Mouse (Mus musculus) limb, embryonic 11.5 days (tissue): ENCODE measurements at regions not wholly inside any gene's neighbourhood (a gene's known extent, or its start where the extent isn't known, plus 50 kb on each side); places are given as distances from the start of the nearest gene placed in this dataset.

Experiments used
- ATAC-seq: fragments of 200-750 bp; cut with Nextera tagmentation; 2 replicates; pipeline ENCODE4 v1.8.0; 2017; ENCODE audit warnings: low read depth; ENCODE audit not compliant: insufficient number of reproducible peaks, low FRiP score, low TSS enrichment
- DNase-seq: peaks from one replicate; pipeline ENCODE4 v3.0.0-alpha.2; 2015; ENCODE audit warnings: low spot score
- H3K27ac ChIP-seq: fragments of 300-500 bp; sonication (generic); replicated peaks from 2 replicates; pipeline ENCODE4 v1.5.1; 2014; ENCODE audit warnings: low read depth, mild to moderate bottlenecking, low read length
- H3K27me3 ChIP-seq: fragments of 300-500 bp; sonication (generic); 2 replicates; pipeline ENCODE4 v1.6.1; 2014; ENCODE audit warnings: mild to moderate bottlenecking, low read length, mixed read lengths; ENCODE audit not compliant: control insufficient read depth, insufficient read depth
- H3K36me3 ChIP-seq: fragments of 300-500 bp; sonication (generic); 2 replicates; pipeline ENCODE4 v1.6.1; 2014; ENCODE audit warnings: mild to moderate bottlenecking, low read length, moderate library complexity, mixed read lengths; ENCODE audit not compliant: control insufficient read depth, insufficient read depth
- H3K4me1 ChIP-seq: fragments of 300-500 bp; sonication (generic); 2 replicates; pipeline ENCODE4 v1.6.1; 2014; ENCODE audit warnings: low read length, mixed read lengths; ENCODE audit not compliant: control insufficient read depth, insufficient read depth
- H3K4me2 ChIP-seq: fragments of 300-500 bp; sonication (generic); 2 replicates; pipeline ENCODE4 v1.6.1; 2014; ENCODE audit warnings: low read depth, mild to moderate bottlenecking, moderate library complexity; ENCODE audit not compliant: severe bottlenecking
- H3K4me3 ChIP-seq: fragments of 300-500 bp; sonication (generic); 2 replicates; pipeline ENCODE4 v1.5.1; 2014; ENCODE audit warnings: low read depth, low read length
- H3K9ac ChIP-seq: fragments of 300-500 bp; sonication (generic); 2 replicates; pipeline ENCODE4 v1.6.1; 2014; ENCODE audit warnings: mild to moderate bottlenecking, low read length
- H3K9me3 ChIP-seq: fragments of 300-500 bp; sonication (generic); 2 replicates; pipeline ENCODE4 v1.6.1; 2016; ENCODE audit warnings: low read length; ENCODE audit not compliant: control insufficient read depth
- WGBS: fragments of 180-500 bp; shearing (Covaris S2); extraction: QIAGEN DNeasy Blood & Tissue Kit; methylation state at CpG from one replicate; pipeline ENCODE4 v1.1.7; 2014; 5-methylcytosine and 5-hydroxymethylcytosine counted together

DNA sequence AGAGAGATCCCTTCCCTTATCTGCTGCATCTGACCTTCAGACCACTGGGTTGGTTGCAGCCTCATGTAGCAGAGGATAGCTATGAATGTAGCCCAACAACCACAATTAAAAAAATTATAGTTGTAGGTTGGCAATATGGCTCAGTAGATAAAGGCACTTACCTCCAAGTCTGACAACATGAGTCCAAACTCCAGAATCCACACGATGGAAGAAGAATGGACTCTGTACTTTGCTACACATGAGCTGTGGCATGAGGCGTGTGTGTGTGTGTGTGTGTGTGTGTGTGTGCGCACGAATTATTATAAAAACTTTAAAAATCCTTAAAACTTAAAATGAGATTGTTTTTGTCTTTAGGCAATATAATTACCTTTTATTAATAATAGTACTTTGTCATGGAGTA is 163.2 kb upstream of the Pik3r1 start:
- 93% methylated on average over 4 of the region's 4 CpGs for WGBS
- DNase-seq, result no peak
- Histone ChIP-seq H3K4me2 (no peak overlapping the region), H3K9me3 (no peaks in the 10 kb centered on the region), H3K4me3 (no peak overlapping the region), H3K27me3 (no peaks in the 10 kb centered on the region), H3K9ac (no peak overlapping the region), H3K27ac (no peak overlapping the region), H3K4me1 (no peaks in the 10 kb centered on the region), H3K36me3 (no peaks in the 10 kb centered on the region)
- no peak for ATAC-seq

DNA sequence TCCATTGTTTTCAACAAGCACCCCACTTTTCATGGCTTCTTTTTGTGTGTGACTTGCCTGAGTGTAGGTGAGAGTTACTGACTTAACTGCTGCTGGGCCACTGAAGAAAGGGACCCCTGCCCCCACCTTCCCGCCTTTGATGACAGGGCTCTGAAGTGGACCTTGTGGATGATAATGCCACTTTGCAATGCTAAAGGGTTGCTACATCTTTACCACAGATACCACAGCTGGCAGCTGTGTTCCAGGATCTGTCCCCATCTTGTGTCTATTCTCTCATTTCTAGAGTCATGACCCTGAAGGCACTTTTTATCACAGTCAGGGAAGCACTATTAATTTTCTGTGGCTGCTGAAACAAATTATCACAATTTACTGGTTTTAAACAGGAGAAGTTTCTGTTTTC is 163.9 kb upstream of the Pik3r1 start:
- no peak overlapping the region for H3K27ac ChIP-seq
- no peak overlapping the region for H3K4me3 ChIP-seq
- 42% methylated on average over 1 of the region's 1 CpGs for WGBS
- no peak for ATAC-seq
- no peak overlapping the region for H3K9ac ChIP-seq
- DNase-seq, result no peak
- H3K27me3 ChIP-seq, result no peaks in the 10 kb centered on the region
- H3K4me1 ChIP-seq, result no peaks in the 10 kb centered on the region
- no peak overlapping the region for H3K4me2 ChIP-seq
- H3K36me3 ChIP-seq, result no peaks in the 10 kb centered on the region
- H3K9me3 ChIP-seq, result no peaks in the 10 kb centered on the region

DNA sequence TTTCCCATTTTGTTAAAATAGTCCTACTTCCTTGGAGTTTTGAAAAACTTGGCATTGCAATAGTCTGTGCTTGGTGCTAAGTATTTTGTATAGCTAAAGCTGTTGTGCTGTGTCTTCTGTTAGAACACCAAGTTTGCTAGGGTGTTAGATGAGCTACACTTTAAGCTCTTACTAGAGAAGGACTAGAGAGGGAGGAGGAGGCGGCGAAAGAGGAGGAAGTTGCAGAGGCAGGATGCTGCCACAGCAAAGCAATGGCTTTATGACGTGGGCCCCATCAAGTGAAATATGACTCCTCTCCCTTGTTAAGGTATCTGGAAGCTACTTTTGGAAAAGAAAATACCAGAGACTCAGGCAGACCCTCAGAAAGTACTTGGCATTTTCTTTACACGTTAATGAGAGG is 167.8 kb upstream of the Pik3r1 start:
- Histone ChIP-seq H3K36me3 (no peaks in the 10 kb centered on the region), H3K4me3 (no peak overlapping the region), H3K4me2 (no peak overlapping the region), H3K27ac (no peak overlapping the region), H3K4me1 (no peaks in the 10 kb centered on the region), H3K9me3 (no peaks in the 10 kb centered on the region), H3K27me3 (no peaks in the 10 kb centered on the region), H3K9ac (no peak overlapping the region)
- DNase-seq (no peak), ATAC-seq (no peak)
- whole genome bisulfite sequencing, result 32% methylated on average over 4 of the region's 4 CpGs

DNA sequence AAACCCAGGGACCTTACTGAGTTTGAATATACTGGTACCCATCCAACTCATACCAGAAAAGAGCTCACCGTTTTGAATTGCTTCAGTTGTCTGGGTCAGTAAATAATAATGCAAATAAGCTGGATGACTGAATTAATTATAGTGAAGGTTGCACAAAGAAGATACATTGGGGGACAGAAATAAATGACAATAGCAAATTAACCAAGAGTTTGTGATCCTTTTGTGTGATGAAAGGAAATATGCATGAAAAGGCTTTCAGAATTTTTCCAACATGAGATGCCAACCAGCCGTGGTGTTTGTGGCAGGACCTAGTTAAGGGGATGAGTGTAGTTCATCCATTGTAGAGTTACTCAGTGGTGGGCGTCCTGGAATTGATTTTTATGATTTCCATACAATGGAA is 186.5 kb upstream of the Pik3r1 start:
- no peaks in the 10 kb centered on the region for H3K4me1 ChIP-seq
- WGBS, result 93% methylated on average over 3 of the region's 3 CpGs
- H3K4me3 ChIP-seq, result no peak overlapping the region
- no peak overlapping the region for H3K9ac ChIP-seq
- no peaks in the 10 kb centered on the region for H3K27me3 ChIP-seq
- H3K36me3 ChIP-seq, result no peaks in the 10 kb centered on the region
- H3K4me2 ChIP-seq, result no peak overlapping the region
- no peaks in the 10 kb centered on the region for H3K9me3 ChIP-seq
- no peak for DNase-seq
- H3K27ac ChIP-seq, result no peak overlapping the region
- no peak for ATAC-seq

DNA sequence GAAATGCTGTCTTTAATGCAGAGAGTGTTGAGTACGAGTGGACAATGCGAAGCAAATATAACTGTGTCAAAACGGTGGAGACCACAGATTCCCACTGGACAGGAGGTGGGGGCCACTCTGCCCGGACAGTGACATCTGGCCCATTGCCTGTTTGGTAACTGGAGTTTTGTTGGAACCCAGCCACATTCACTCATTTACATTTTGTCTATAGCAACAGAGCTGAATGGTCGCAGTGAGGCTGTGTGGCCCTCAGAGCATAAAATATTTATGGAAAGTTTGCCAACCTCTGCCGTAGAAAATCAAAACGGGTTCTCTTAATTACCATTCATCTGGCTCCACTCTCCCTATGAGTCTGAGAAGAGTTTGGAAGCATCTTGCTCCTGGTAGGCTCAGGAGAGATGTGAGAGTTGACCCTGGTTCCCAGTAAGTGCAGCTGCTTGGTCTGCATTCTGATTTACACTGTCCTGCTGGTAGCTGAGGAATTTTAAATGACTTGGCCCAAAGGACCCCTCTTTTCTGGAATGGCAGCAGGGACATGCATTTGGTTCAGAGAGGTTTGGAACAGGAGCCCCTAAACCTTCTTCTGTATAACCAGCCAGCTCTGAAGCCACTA is 187.9 kb upstream of the Pik3r1 start:
- no peak overlapping the region for H3K9ac ChIP-seq
- no peaks in the 10 kb centered on the region for H3K36me3 ChIP-seq
- H3K9me3 ChIP-seq, result no peaks in the 10 kb centered on the region
- no peak overlapping the region for H3K4me2 ChIP-seq
- WGBS, result 85% methylated on average over 7 of the region's 7 CpGs
- H3K4me1 ChIP-seq, result no peaks in the 10 kb centered on the region
- DNase-seq (no peak), ATAC-seq (no peak)
- no peak overlapping the region for H3K4me3 ChIP-seq
- H3K27ac ChIP-seq, result no peak overlapping the region
- H3K27me3 ChIP-seq, result no peaks in the 10 kb centered on the region

DNA sequence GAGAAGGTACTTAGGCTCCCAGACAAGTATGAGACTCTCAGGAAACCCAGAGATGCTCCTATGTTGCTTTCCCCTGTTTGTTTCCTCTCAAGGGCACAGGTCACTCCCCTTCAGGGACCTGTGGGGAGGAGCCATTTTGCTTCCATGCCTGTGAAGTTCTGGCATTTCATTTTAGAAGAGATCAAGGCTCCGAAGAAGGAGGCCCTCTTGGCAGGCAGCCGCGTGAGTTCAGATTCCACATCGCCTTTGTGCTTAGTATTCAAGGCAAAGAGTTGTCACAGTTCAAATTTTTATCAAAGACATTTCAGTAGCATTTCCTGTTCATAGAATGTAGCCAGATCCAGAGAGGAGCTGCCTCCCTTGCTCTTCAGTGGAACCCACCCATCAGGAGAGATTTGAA is 189.8 kb upstream of the Pik3r1 start:
- no peaks in the 10 kb centered on the region for H3K36me3 ChIP-seq
- no peaks in the 10 kb centered on the region for H3K4me1 ChIP-seq
- no peak overlapping the region for H3K4me3 ChIP-seq
- H3K27ac ChIP-seq, result no peak overlapping the region
- DNase-seq, result no peak
- no peak for ATAC-seq
- 93% methylated on average over 4 of the region's 4 CpGs for WGBS
- no peak overlapping the region for H3K4me2 ChIP-seq
- no peak overlapping the region for H3K9ac ChIP-seq
- H3K9me3 ChIP-seq, result no peaks in the 10 kb centered on the region
- no peaks in the 10 kb centered on the region for H3K27me3 ChIP-seq

DNA sequence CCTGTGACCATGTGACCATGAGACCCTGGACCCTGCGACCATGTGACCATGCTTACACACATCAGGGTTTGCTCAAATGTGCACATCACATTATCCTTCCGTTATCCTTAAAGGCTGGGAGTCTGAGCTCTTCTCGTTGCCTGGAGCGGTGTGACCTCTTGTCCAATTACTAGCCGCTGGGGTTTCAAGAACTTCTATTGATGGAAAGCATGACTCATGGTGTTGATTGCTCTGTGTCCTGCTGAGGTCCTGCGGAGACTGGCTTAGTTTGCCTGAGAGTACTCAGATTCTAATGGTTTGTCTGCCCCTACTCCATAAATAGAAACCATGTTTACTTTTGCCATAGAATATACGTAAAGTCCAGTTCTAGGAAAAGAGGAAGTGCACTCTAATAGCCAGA is 197.5 kb upstream of the Pik3r1 start:
- Histone ChIP-seq H3K9ac (no peak overlapping the region), H3K27me3 (no peaks in the 10 kb centered on the region), H3K9me3 (no peaks in the 10 kb centered on the region), H3K36me3 (no peaks in the 10 kb centered on the region), H3K27ac (no peak overlapping the region), H3K4me1 (no peaks in the 10 kb centered on the region), H3K4me2 (no peak overlapping the region), H3K4me3 (no peak overlapping the region)
- ATAC-seq (no peak), DNase-seq (no peak)
- 76% methylated on average over 7 of the region's 7 CpGs for WGBS

DNA sequence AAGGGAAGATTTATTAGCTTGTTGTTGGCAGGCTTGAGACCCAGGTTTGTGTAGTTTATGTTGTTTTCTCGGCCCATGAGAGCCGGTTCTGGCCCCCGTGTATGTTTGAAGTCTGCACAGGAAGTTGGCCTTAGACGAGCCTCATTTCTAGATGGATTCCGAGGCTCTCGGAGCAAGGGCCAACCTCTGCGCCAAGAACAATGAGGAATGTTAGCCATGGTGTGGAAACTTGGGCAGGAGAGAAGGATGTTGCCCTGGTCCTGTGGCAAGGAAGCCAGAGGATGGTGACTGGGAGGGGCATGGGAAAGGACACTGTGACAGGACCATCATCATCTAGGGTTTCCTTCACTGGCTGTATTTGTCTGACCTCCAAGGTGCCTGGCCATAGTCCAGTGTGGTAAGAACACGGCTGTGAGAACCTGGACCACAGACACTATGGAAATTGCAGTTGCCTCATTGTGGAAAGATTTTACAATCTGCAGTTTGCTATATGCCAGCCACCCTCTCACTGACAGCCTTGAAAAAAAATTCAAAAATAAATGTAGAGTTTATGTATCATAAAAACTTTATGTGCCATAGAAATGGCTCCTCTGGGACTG is 198.9 kb upstream of the Pik3r1 start:
- Histone ChIP-seq H3K9me3 (no peaks in the 10 kb centered on the region), H3K9ac (no peak overlapping the region), H3K27ac (no peak overlapping the region), H3K4me3 (no peak overlapping the region), H3K36me3 (no peaks in the 10 kb centered on the region), H3K4me2 (no peak overlapping the region), H3K27me3 (no peaks in the 10 kb centered on the region), H3K4me1 (no peaks in the 10 kb centered on the region)
- DNase-seq (no peak), ATAC-seq (no peak)
- WGBS, result 72% methylated on average over 8 of the region's 8 CpGs

DNA sequence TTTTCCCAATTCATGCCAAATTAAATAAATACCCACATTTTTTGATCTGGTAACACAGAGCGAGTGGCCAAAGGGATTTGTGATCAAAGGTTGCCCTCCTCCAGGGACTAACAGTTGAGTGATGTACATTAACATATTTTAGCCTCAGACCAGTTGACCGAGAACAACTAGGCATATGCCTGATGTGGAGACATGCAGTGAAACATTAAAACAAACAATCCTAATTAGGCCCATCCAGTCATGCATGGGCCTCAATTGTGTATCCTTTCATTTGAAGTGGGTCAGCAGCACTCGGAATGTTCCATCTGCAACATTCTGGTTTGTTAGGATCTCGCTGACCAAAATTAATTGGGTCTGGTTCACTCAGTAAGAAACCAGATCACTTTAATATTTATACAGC is 199.4 kb upstream of the Pik3r1 start:
- no peak overlapping the region for H3K4me2 ChIP-seq
- no peaks in the 10 kb centered on the region for H3K4me1 ChIP-seq
- no peak overlapping the region for H3K4me3 ChIP-seq
- no peak overlapping the region for H3K27ac ChIP-seq
- no peak for ATAC-seq
- no peak for DNase-seq
- no peaks in the 10 kb centered on the region for H3K9me3 ChIP-seq
- no peak overlapping the region for H3K9ac ChIP-seq
- no peaks in the 10 kb centered on the region for H3K27me3 ChIP-seq
- no peaks in the 10 kb centered on the region for H3K36me3 ChIP-seq
- 75% methylated on average over 4 of the region's 4 CpGs for WGBS
